Mouse (Mus musculus): ENCODE measurements around the gene Htr1b.

The Htr1b gene

DNA sequence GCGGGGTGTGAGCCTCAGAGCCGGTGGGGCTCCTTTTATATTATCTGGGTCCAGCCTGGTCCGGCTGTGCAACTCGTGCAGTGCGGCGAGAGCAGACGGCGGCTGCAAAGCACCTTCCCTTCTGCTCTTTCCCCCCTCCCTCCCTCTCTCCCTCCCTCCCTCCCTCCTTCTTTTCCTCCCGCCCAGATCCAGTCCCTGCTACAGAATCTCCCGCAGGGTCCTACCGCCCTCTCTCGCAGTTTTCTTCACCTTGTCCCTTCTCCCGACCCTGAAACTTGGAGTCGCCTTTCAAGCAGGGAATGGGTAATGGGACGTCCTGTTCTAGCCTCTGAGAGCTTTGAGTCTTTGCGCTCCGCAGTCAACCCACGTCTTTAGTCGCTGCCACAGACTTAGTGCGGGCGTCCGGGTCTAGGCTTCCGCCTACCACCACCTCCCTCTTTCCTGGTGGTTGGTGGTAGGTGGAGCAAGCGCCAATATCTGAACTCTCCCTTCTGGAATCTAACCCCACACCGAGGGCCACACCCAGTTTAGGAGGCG lies at the start of gene Htr1b:
Gene Htr1b (minus strand): TSS at position 392 of the 537 bp plus-strand sequence.
- peak; percentile 49 to 60 for DNase-seq (ENCODE audit: low spot score in 2 of 2)

DNA sequence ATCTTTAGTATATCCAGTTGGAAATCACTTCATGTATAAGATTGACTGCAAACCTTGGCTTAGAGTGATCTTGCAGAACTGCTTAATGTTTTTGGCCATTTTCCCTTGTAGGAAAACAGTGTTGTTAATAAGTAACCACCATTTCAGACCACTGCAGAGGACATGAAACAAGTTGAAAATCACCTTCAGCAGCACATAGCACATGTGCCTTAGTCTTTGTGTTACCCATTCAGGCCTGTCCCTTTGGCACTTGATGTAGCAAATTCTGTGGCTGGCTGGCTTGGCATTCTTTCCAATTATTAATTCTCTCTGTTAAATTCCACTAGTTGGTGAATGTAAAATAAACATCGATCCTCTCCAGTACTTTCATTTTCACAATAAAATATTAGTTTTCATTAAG lies 43.1 kb upstream of the Htr1b start:
- no peak for DNase-seq (ENCODE audit: low spot score in 2 of 2)

DNA sequence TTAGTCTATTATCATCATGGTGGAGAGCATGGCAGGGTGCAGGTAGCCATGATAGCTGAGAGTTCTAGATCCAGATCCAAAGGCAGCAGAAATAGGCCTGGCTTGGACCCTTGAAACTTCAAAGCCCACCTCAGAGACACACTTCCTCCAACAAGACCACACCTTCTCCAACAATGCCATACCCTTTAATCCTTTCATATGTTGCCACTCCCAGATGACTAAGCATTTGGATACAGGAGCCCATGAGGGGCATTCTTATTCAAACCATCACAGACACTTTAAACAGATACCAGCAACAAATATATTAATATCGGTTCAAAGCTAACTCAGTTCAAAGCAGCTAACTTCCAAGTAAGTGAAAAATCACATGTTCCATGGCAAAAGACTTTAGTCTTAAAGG lies 3.9 kb upstream of the Htr1b start:
- DNase-seq (ENCODE audit: low spot score in 2 of 2): no peak

DNA sequence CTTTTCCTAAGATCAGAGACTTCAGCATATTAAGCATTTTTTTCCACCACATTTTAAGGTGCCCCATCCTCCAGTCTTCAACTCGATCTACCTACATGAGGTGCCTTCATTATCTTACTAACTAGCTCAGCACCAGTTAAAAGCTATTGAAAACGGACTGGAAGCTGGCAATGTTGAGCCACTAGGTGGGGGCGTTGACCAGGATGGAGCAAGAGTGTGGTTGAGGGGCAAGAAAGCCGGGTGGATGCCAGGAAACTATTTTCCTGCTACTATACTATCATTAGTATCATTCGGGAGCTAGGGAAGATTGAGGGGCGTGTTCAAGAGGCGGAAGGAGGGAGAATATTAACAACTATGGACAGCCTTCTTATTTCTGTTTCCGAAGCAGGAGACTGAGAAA lies 1.5 kb upstream of the Htr1b start:
- DNase-seq (ENCODE audit: low spot score in 2 of 2): no peak

- DNase-seq (ENCODE audit: low spot score in 2 of 2): peak in 1 of 2 experiments; percentile 30
Observed at GRCm38 (mm10) chr9:81634163-81634562, 535 bp upstream of the Htr1b start.

GRCm38 (mm10) chr9:81632736-81633436 lies 742 bp downstream of the Htr1b start:
- DNase-seq (ENCODE audit: low spot score in 2 of 2): peak; percentile 44 to 54

GRCm38 (mm10) chr9:81632191-81632735 lies 1.4 kb downstream of the Htr1b start:
- DNase-seq (ENCODE audit: low spot score in 2 of 2): peak in 1 of 2 experiments; percentile 48

DNA sequence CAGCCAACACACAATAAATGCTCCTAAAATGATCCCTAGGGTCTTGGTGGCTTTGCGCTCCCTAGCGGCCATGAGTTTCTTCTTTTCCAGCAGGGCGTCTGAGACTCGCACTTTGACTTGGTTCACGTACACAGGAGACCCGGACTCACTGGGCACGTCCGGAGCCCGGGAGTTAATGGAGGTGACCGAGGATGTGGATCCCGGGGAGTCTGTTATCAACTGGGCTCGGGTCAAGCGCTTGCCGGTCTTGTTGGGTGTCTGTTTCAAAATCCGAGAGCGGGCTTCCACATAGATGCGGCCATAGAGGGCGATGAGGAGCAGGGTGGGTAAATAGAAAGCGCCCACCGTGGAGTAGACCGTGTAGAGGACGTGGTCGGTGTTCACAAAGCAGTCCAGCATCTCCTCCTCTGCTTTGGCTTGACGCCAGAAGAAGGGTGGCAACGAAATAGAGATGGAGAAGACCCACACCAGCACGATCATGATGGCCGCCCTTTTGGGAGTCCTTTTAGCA lies 2.0 kb downstream of the Htr1b start:
- DNase-seq (ENCODE audit: low spot score in 2 of 2): peak; percentile 35 to 51

DNA sequence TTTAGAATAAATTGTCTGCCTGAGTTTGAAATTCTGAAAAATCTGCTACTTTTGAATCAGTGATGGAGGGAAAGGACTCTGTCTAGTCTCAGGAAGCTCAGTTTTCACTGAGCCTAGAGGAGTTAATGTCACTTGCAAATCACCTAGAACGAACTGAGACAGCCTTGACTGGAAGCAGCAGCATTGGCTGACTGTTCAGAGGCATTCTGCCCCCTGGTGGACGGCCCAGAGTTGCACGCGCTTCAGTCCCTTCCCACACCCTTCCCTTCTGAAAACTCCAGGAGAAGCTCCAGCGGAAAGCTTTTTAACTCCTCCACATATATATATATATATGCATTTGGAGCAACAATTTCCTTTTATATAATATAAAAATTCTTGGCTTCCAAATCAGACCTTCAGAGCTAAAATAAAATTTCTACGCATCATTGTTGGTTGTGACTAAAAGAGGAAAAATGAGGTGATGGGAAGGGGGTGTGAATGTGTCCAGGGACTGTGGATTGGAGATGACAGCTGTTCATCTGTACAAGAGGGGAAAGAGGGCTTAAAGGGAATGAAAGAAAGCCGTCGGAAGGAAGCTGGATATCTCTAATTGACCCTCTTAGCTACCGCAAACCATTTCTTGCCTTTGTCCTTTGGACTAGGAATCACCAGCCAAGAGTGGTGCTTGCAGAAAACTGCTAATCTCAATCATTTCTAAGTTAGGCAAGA lies 6.6 kb downstream of the Htr1b start:
- peak; percentile 88 to 92 for DNase-seq (ENCODE audit: low spot score in 2 of 2)

DNA sequence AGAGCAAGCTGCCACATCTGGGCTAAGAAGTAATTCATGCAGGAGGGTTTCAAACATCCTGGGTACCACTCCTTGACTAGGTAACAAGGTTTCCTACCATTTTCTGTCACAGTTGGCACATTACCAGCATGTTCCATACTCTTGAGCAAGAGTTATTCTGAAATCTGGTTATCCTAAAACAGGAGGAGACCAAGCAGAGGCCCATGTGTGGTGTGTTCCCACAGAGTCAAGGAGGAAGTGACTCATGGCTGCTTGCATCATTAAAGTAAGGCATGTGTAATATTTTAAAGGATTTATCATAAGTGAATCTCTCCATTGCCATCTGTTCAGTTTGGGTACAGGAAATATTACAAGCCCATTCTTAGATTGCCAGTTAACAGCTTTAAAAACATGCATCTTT lies 7.7 kb downstream of the Htr1b start:
- DNase-seq (ENCODE audit: low spot score in 2 of 2): no peak

GRCm38 (mm10) chr9:81622873-81623272 lies 10.8 kb downstream of the Htr1b start:
- no peak for DNase-seq (ENCODE audit: low spot score in 2 of 2)

DNA sequence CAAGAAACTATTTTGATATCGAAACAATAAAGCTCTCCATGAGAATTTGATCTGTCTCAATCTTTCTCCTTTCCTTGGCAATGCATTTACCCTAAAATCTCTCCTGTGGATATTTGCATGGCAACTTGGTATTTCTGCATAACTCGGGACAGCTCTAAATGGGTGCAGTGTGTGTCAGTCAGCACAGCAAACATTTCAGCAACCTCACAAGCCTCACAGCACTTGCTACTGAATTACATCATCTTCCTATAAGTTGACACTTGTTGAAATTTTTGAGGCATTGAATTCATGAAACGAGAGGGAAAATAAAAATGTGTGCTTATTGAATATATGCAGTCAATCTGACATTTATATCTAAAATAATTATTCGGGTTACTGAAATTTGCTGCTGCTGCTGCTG lies 22.6 kb downstream of the Htr1b start:
- DNase-seq (ENCODE audit: low spot score in 2 of 2): no peak

All from frontal cortex, postnatal 36 days (tissue).